Mouse (Mus musculus) lung, postnatal 10 days (tissue): ENCODE measurements around the gene Atp2a3.

Experiments
- DNase-seq: peaks from one replicate; pipeline ENCODE4 v3.0.0; 2021

The Atp2a3 gene

GRCm38 (mm10) chr11:73039102-73039799, 78.3 kb downstream of the Atp2a3 start:
- peak; percentile 87 for DNase-seq
